Mouse (Mus musculus): ENCODE data around the gene Camkk2. TPM values are rescaled to one million over a fixed set of nuclear protein-coding genes. Genes with fewer than 3 reads are reported as not detected.

Gene Camkk2
- polyA plus RNA-seq, 1 experiment = 212 TPM

- Histone ChIP-seq H3K4me3 (replicated peaks; ENCODE audit: insufficient read depth, low read depth, low read length) (no peak overlapping the region), H3K27ac (ENCODE audit: insufficient read depth, low read length) (peak overlapping the region; percentile 75), H3K27me3 (ENCODE audit: control insufficient read depth, insufficient read depth, low read length) (no peaks in the 10 kb centered on the region), H3K4me1 (ENCODE audit: control insufficient read depth, insufficient read depth, low read length) (peaks cover 48% of the 10 kb centered on the region)
- WGBS = 86% methylated on average over 15 of the region's 15 CpGs
- no peak for DNase-seq
- no peak for TF ChIP-seq CTCF (IDR thresholded peaks at IDR 0.05; ENCODE audit: borderline replicate concordance, insufficient read depth, low read depth, low read length)
- no peak for TF ChIP-seq POLR2A (IDR thresholded peaks at IDR 0.05; ENCODE audit: borderline replicate concordance, insufficient read depth, low read length)
These were observed 10.1 kb downstream of the Camkk2 start for GRCm38 (mm10) chr5:122769101-122769568.

- Histone ChIP-seq H3K27me3 (ENCODE audit: control insufficient read depth, insufficient read depth, low read length) (no peaks in the 10 kb centered on the region), H3K4me3 (replicated peaks; ENCODE audit: insufficient read depth, low read depth, low read length) (no peak overlapping the region), H3K27ac (ENCODE audit: insufficient read depth, low read length) (peak overlapping the region; percentile 50), H3K4me1 (ENCODE audit: control insufficient read depth, insufficient read depth, low read length) (peaks cover 54% of the 10 kb centered on the region)
- 27% methylated on average over 11 of the region's 11 CpGs for WGBS
- DNase-seq = no peak
- TF ChIP-seq POLR2A (IDR thresholded peaks at IDR 0.05; ENCODE audit: borderline replicate concordance, insufficient read depth, low read length) (no peak), CTCF (IDR thresholded peaks at IDR 0.05; ENCODE audit: borderline replicate concordance, insufficient read depth, low read depth, low read length) (no peak)
These were observed 11.9 kb downstream of the Camkk2 start for GRCm38 (mm10) chr5:122767283-122767682.

GRCm38 (mm10) chr5:122764032-122764464, 15.2 kb downstream of the Camkk2 start:
- Histone ChIP-seq H3K4me3 (replicated peaks; ENCODE audit: insufficient read depth, low read depth, low read length) (peak overlapping the region; percentile 19), H3K4me1 (ENCODE audit: control insufficient read depth, insufficient read depth, low read length) (peaks cover 35% of the 10 kb centered on the region), H3K27ac (ENCODE audit: insufficient read depth, low read length) (peak overlapping the region; percentile 80), H3K27me3 (ENCODE audit: control insufficient read depth, insufficient read depth, low read length) (no peaks in the 10 kb centered on the region)
- peak; percentile 70 to 74 for DNase-seq
- 9% methylated on average over 10 of the region's 10 CpGs for WGBS
- TF ChIP-seq CTCF (IDR thresholded peaks at IDR 0.05; ENCODE audit: borderline replicate concordance, insufficient read depth, low read depth, low read length) = peak; percentile 59; the same call in 1 of the 2 replicates
- no peak for TF ChIP-seq POLR2A (IDR thresholded peaks at IDR 0.05; ENCODE audit: borderline replicate concordance, insufficient read depth, low read length)

GRCm38 (mm10) chr5:122763271-122764031, 15.8 kb downstream of the Camkk2 start:
- DNase-seq = peak in 1 of 2 experiments; percentile 58
- peaks cover 30% of the 10 kb centered on the region for H3K4me1 ChIP-seq (ENCODE audit: control insufficient read depth, insufficient read depth, low read length)
- peak overlapping the region; percentile 80 for H3K27ac ChIP-seq (ENCODE audit: insufficient read depth, low read length)
- TF ChIP-seq POLR2A (IDR thresholded peaks at IDR 0.05; ENCODE audit: borderline replicate concordance, insufficient read depth, low read length) (no peak), CTCF (IDR thresholded peaks at IDR 0.05; ENCODE audit: borderline replicate concordance, insufficient read depth, low read depth, low read length) (no peak)
- no peak overlapping the region for H3K4me3 ChIP-seq (replicated peaks; ENCODE audit: insufficient read depth, low read depth, low read length)
- H3K27me3 ChIP-seq (ENCODE audit: control insufficient read depth, insufficient read depth, low read length) = no peaks in the 10 kb centered on the region
- WGBS = 27% methylated on average over 29 of the region's 29 CpGs

- Histone ChIP-seq H3K4me1 (ENCODE audit: control insufficient read depth, insufficient read depth, low read length) (peaks cover 13% of the 10 kb centered on the region), H3K27ac (ENCODE audit: insufficient read depth, low read length) (peak overlapping the region; percentile 47; the same call in 1 of the 2 replicates), H3K4me3 (replicated peaks; ENCODE audit: insufficient read depth, low read depth, low read length) (no peak overlapping the region), H3K27me3 (ENCODE audit: control insufficient read depth, insufficient read depth, low read length) (no peaks in the 10 kb centered on the region)
- WGBS = 12% methylated on average over 7 of the region's 7 CpGs
- DNase-seq = peak; percentile 84 to 88
- TF ChIP-seq POLR2A (IDR thresholded peaks at IDR 0.05; ENCODE audit: borderline replicate concordance, insufficient read depth, low read length) (no peak), CTCF (IDR thresholded peaks at IDR 0.05; ENCODE audit: borderline replicate concordance, insufficient read depth, low read depth, low read length) (no peak)
These were observed 22.5 kb downstream of the Camkk2 start for GRCm38 (mm10) chr5:122756680-122757079.

- TF ChIP-seq CTCF (IDR thresholded peaks at IDR 0.05; ENCODE audit: borderline replicate concordance, insufficient read depth, low read depth, low read length) (no peak), POLR2A (IDR thresholded peaks at IDR 0.05; ENCODE audit: borderline replicate concordance, insufficient read depth, low read length) (no peak)
- Histone ChIP-seq H3K4me1 (ENCODE audit: control insufficient read depth, insufficient read depth, low read length) (peaks cover 13% of the 10 kb centered on the region), H3K4me3 (replicated peaks; ENCODE audit: insufficient read depth, low read depth, low read length) (no peak overlapping the region), H3K27ac (ENCODE audit: insufficient read depth, low read length) (peak overlapping the region; percentile 47; the same call in 1 of the 2 replicates), H3K27me3 (ENCODE audit: control insufficient read depth, insufficient read depth, low read length) (no peaks in the 10 kb centered on the region)
- WGBS = 34% methylated on average over 6 of the region's 6 CpGs
- DNase-seq = no peak
These were observed 23.1 kb downstream of the Camkk2 start for GRCm38 (mm10) chr5:122756144-122756543.

- TF ChIP-seq CTCF (IDR thresholded peaks at IDR 0.05; ENCODE audit: borderline replicate concordance, insufficient read depth, low read depth, low read length) (no peak), POLR2A (IDR thresholded peaks at IDR 0.05; ENCODE audit: borderline replicate concordance, insufficient read depth, low read length) (no peak)
- no peak overlapping the region for H3K27ac ChIP-seq (ENCODE audit: insufficient read depth, low read length)
- peaks cover 10% of the 10 kb centered on the region for H3K4me1 ChIP-seq (ENCODE audit: control insufficient read depth, insufficient read depth, low read length)
- 94% methylated on average over 4 of the region's 4 CpGs for WGBS
- no peak overlapping the region for H3K4me3 ChIP-seq (replicated peaks; ENCODE audit: insufficient read depth, low read depth, low read length)
- no peak for DNase-seq
- H3K27me3 ChIP-seq (ENCODE audit: control insufficient read depth, insufficient read depth, low read length) = no peaks in the 10 kb centered on the region
These were observed 23.6 kb downstream of the Camkk2 start for GRCm38 (mm10) chr5:122755620-122756019.

- TF ChIP-seq POLR2A (IDR thresholded peaks at IDR 0.05; ENCODE audit: borderline replicate concordance, insufficient read depth, low read length) (no peak), CTCF (IDR thresholded peaks at IDR 0.05; ENCODE audit: borderline replicate concordance, insufficient read depth, low read depth, low read length) (no peak)
- no peak overlapping the region for H3K27ac ChIP-seq (ENCODE audit: insufficient read depth, low read length)
- no peak overlapping the region for H3K4me3 ChIP-seq (replicated peaks; ENCODE audit: insufficient read depth, low read depth, low read length)
- no peak for DNase-seq
- WGBS = 79% methylated on average over 16 of the region's 16 CpGs
- no peaks in the 10 kb centered on the region for H3K27me3 ChIP-seq (ENCODE audit: control insufficient read depth, insufficient read depth, low read length)
- peaks cover 10% of the 10 kb centered on the region for H3K4me1 ChIP-seq (ENCODE audit: control insufficient read depth, insufficient read depth, low read length)
These were observed 24.7 kb downstream of the Camkk2 start for GRCm38 (mm10) chr5:122754477-122754876.
